Mouse (Mus musculus): ENCODE data around the gene Pla2g2f. TPM values are rescaled to one million over a fixed set of nuclear protein-coding genes. Genes with fewer than 3 reads are reported as not detected.
A peak's percentile ranks its signal among the peaks of the same experiment; 100 is the strongest.

The Pla2g2f gene
- polyA plus RNA-seq, 1 experiment from 2014 or later: not detected

DNA sequence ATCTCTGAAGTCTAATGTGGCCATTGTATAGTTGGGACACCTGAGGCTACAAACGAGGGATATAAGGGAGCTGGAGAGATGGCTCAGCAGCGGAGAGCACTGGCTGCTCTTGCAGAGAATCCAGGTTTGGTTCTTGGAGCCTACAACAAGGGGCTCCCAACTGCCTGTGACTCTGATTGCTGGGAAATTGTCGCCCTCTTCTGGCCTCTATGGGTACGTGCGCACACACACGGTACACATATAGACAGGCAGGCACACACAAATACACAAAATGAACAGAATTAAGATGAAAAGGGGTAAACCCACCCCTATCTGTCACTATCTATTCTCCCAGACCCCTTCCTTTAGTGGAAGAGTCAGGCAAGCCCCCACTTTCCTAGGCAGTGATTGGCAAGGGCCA lies 4.8 kb downstream of the Pla2g2f start:
- no peak overlapping the region for H3K4me3 ChIP-seq (ENCODE audit: low read depth, low read length)
- no peaks in the 10 kb centered on the region for H3K27me3 ChIP-seq (ENCODE audit: control insufficient read depth, insufficient read depth, low read length)
- WGBS: 93% methylated on average over 6 of the region's 6 CpGs
- no peak overlapping the region for H3K27ac ChIP-seq (ENCODE audit: low read depth, low read length)
- no peak overlapping the region for H3K4me2 ChIP-seq (ENCODE audit: low read depth, low read length)
- H3K36me3 ChIP-seq (ENCODE audit: control insufficient read depth, insufficient read depth, low read length): no peaks in the 10 kb centered on the region
- peaks cover 6% of the 10 kb centered on the region; the same call in 1 of the 2 replicates for H3K4me1 ChIP-seq (ENCODE audit: control insufficient read depth, insufficient read depth, low read length)
- H3K9ac ChIP-seq (replicated peaks; ENCODE audit: low read depth, low read length): no peak overlapping the region
- no peak for ATAC-seq (ENCODE audit: low read depth)
- H3K9me3 ChIP-seq (ENCODE audit: control insufficient read depth, low read length): no peaks in the 10 kb centered on the region

DNA sequence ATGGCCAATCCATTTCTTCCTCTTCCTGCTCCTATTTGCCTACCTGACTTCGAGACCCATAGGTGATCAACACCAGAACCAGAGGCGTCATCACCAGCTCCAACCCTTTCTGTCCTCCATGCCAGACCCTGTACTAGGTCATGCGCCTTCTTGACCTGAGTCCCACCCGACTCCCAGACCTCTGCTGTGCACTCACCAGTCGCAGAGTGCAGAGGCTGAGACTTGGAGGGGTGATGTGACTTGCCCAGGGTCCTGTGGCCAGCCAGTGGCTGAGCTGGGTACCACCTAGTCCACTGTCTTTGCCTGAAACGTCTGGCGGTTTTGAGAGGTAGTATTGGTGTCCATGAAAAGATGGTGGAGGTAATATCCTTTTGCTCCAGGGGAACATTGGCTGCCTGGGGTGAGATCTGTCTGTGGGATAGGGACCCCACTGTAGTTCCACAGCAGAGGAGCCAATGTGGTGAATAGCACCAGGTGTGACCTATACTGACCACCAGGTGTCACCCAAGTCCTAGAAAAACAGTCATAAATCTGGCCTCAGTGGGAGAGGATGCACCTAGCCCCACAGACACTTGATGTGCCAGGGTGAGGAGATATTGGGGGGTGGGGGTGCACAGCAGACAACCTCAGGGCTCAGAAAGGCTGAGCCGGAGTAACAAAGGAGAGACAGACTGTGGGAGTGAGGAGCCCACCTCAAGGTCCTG lies 8.9 kb downstream of the Pla2g2f start:
- 0 out of 2 replicates have a peak, but pooled peaks cover 2% of the 10 kb centered on the region for H3K4me1 ChIP-seq (ENCODE audit: control insufficient read depth, insufficient read depth, low read length)

GRCm38 (mm10) chr4:138747851-138748250 lies 9.6 kb downstream of the Pla2g2f start:
- Histone ChIP-seq H3K4me3 (ENCODE audit: low read depth, low read length) (no peak overlapping the region), H3K9me3 (ENCODE audit: control insufficient read depth, low read length) (no peaks in the 10 kb centered on the region), H3K9ac (replicated peaks; ENCODE audit: low read depth, low read length) (no peak overlapping the region), H3K27ac (ENCODE audit: low read depth, low read length) (0 out of 2 replicates have a peak overlapping the region, but pooled peaks have one; percentile 45), H3K36me3 (ENCODE audit: control insufficient read depth, insufficient read depth, low read length) (no peaks in the 10 kb centered on the region), H3K27me3 (ENCODE audit: control insufficient read depth, insufficient read depth, low read length) (no peaks in the 10 kb centered on the region), H3K4me1 (ENCODE audit: control insufficient read depth, insufficient read depth, low read length) (0 out of 2 replicates have a peak, but pooled peaks cover 2% of the 10 kb centered on the region), H3K4me2 (ENCODE audit: low read depth, low read length) (no peak overlapping the region)
- peak; percentile 48; the same call in 1 of the 2 replicates for ATAC-seq (ENCODE audit: low read depth)
- 53% methylated on average over 10 of the region's 10 CpGs for WGBS

More for the DNA sequence above, 8.9 kb downstream of the Pla2g2f start:
- no peaks in the 10 kb centered on the region for H3K9me3 ChIP-seq (ENCODE audit: control insufficient read depth, low read length)
- H3K4me3 ChIP-seq (ENCODE audit: low read depth, low read length): no peak overlapping the region
- H3K4me2 ChIP-seq (ENCODE audit: low read depth, low read length): no peak overlapping the region
- H3K27ac ChIP-seq (ENCODE audit: low read depth, low read length): no peak overlapping the region
- peak; percentile 61 for ATAC-seq (ENCODE audit: low read depth)
- H3K27me3 ChIP-seq (ENCODE audit: control insufficient read depth, insufficient read depth, low read length): no peaks in the 10 kb centered on the region
- no peaks in the 10 kb centered on the region for H3K36me3 ChIP-seq (ENCODE audit: control insufficient read depth, insufficient read depth, low read length)
- H3K9ac ChIP-seq (replicated peaks; ENCODE audit: low read depth, low read length): no peak overlapping the region
- 61% methylated on average over 8 of the region's 8 CpGs for WGBS

GRCm38 (mm10) chr4:138746866-138747265 lies 10.6 kb downstream of the Pla2g2f start:
- Histone ChIP-seq H3K27ac (ENCODE audit: low read depth, low read length) (no peak overlapping the region), H3K4me3 (ENCODE audit: low read depth, low read length) (no peak overlapping the region), H3K36me3 (ENCODE audit: control insufficient read depth, insufficient read depth, low read length) (no peaks in the 10 kb centered on the region), H3K9ac (replicated peaks; ENCODE audit: low read depth, low read length) (no peak overlapping the region), H3K9me3 (ENCODE audit: control insufficient read depth, low read length) (no peaks in the 10 kb centered on the region), H3K4me2 (ENCODE audit: low read depth, low read length) (no peak overlapping the region), H3K27me3 (ENCODE audit: control insufficient read depth, insufficient read depth, low read length) (no peaks in the 10 kb centered on the region), H3K4me1 (ENCODE audit: control insufficient read depth, insufficient read depth, low read length) (0 out of 2 replicates have a peak, but pooled peaks cover 2% of the 10 kb centered on the region)
- 84% methylated on average over 9 of the region's 9 CpGs for WGBS
- no peak for ATAC-seq (ENCODE audit: low read depth)

DNA sequence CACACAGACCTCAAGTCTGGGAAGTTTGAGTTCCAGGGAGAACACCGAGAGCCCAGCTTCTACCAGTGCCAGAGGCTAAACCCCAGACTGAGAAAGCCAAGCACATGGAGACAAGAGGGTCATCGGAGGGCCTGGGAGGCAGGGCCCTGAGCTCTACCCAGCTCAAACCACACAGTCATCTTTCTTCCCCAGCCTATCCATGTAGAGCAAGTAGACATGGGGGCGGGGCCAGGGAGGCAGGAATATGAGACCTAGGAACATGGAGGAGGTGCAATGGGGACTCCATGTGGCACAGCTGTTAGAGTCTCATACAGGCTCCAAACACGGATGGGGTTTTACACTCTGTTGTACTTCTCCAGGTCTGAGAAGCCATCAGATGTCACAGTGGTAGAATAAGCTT lies 11.5 kb downstream of the Pla2g2f start:
- Histone ChIP-seq H3K27ac (ENCODE audit: low read depth, low read length) (no peak overlapping the region), H3K9me3 (ENCODE audit: control insufficient read depth, low read length) (no peaks in the 10 kb centered on the region), H3K4me2 (ENCODE audit: low read depth, low read length) (no peak overlapping the region), H3K27me3 (ENCODE audit: control insufficient read depth, insufficient read depth, low read length) (no peaks in the 10 kb centered on the region), H3K9ac (replicated peaks; ENCODE audit: low read depth, low read length) (no peak overlapping the region), H3K36me3 (ENCODE audit: control insufficient read depth, insufficient read depth, low read length) (no peaks in the 10 kb centered on the region), H3K4me1 (ENCODE audit: control insufficient read depth, insufficient read depth, low read length) (0 out of 2 replicates have a peak, but pooled peaks cover 2% of the 10 kb centered on the region), H3K4me3 (ENCODE audit: low read depth, low read length) (no peak overlapping the region)
- no peak for ATAC-seq (ENCODE audit: low read depth)
- WGBS: 73% methylated on average over 4 of the region's 4 CpGs

DNA sequence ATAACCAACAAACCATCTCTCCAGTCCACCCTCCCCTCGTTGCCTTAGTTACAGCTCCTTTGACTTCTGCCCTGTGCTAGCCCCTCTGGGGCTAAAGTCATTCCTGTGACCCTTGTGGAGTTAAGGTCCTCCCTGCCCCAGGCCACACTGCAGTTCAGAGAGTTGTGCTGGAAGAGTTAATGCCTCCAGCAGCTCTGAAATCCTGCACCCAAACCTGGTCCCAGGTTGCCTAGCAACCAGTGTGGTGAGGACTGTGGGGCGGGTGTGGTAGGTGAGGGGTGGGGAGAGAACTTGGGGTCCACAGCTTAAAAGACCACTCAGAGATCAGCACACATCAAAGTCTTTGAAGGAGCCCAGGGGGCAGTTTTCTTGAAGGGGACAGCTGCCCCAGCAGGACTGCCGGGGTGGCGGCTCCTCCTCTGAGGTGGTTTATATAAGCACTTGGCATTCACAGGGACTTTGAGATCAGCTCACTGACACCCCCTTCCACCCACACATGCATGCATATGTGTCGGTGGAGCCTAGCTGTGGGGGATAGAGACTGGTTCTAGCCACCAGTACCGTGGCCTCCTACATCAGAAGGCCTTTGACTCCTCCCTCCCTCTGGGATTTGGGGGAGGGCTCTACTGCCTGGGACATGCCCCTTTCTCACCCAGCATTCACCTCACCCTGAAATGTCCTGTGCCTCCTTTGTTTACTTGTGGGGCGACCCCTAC lies 18.1 kb downstream of the Pla2g2f start:
- no peak overlapping the region for H3K4me3 ChIP-seq (ENCODE audit: low read depth, low read length)
- WGBS: 22% methylated on average over 7 of the region's 7 CpGs
- H3K9ac ChIP-seq (replicated peaks; ENCODE audit: low read depth, low read length): no peak overlapping the region
- H3K4me2 ChIP-seq (ENCODE audit: low read depth, low read length): no peak overlapping the region
- no peaks in the 10 kb centered on the region for H3K36me3 ChIP-seq (ENCODE audit: control insufficient read depth, insufficient read depth, low read length)
- H3K27ac ChIP-seq (ENCODE audit: low read depth, low read length): no peak overlapping the region
- ATAC-seq (ENCODE audit: low read depth): no peak
- 0 out of 2 replicates have a peak, but pooled peaks cover 5% of the 10 kb centered on the region for H3K4me1 ChIP-seq (ENCODE audit: control insufficient read depth, insufficient read depth, low read length)
- no peaks in the 10 kb centered on the region for H3K27me3 ChIP-seq (ENCODE audit: control insufficient read depth, insufficient read depth, low read length)
- no peaks in the 10 kb centered on the region for H3K9me3 ChIP-seq (ENCODE audit: control insufficient read depth, low read length)

- Histone ChIP-seq H3K27me3 (ENCODE audit: control insufficient read depth, insufficient read depth, low read length) (no peaks in the 10 kb centered on the region), H3K27ac (ENCODE audit: low read depth, low read length) (no peak within 1 kb of the TSS), H3K9me3 (ENCODE audit: control insufficient read depth, low read length) (no peaks in the 10 kb centered on the region), H3K36me3 (ENCODE audit: control insufficient read depth, insufficient read depth, low read length) (no peaks in the 10 kb centered on the region), H3K4me2 (ENCODE audit: low read depth, low read length) (no peak within 1 kb of the TSS), H3K4me1 (ENCODE audit: control insufficient read depth, insufficient read depth, low read length) (0 out of 2 replicates have a peak, but pooled peaks cover 5% of the 10 kb centered on the region), H3K4me3 (ENCODE audit: low read depth, low read length) (no peak within 1 kb of the TSS), H3K9ac (replicated peaks; ENCODE audit: low read depth, low read length) (no peak within 1 kb of the TSS)
- 66% methylated on average over 7 of the region's 7 CpGs for WGBS
- ATAC-seq (ENCODE audit: low read depth): no peak
These were observed 20.4 kb downstream of the Pla2g2f start, which contains the start of gene Ubxn10 for GRCm38 (mm10) chr4:138737031-138737430. TSS of gene Ubxn10 (minus strand) at chr4:138737167.

GRCm38 (mm10) chr4:138734863-138735262 lies 22.6 kb downstream of the Pla2g2f start:
- WGBS: 96% methylated on average over 4 of the region's 4 CpGs
- Histone ChIP-seq H3K27ac (ENCODE audit: low read depth, low read length) (no peak overlapping the region), H3K36me3 (ENCODE audit: control insufficient read depth, insufficient read depth, low read length) (no peaks in the 10 kb centered on the region), H3K27me3 (ENCODE audit: control insufficient read depth, insufficient read depth, low read length) (no peaks in the 10 kb centered on the region), H3K4me2 (ENCODE audit: low read depth, low read length) (no peak overlapping the region), H3K9ac (replicated peaks; ENCODE audit: low read depth, low read length) (no peak overlapping the region), H3K4me3 (ENCODE audit: low read depth, low read length) (no peak overlapping the region), H3K9me3 (ENCODE audit: control insufficient read depth, low read length) (no peaks in the 10 kb centered on the region), H3K4me1 (ENCODE audit: control insufficient read depth, insufficient read depth, low read length) (0 out of 2 replicates have a peak, but pooled peaks cover 5% of the 10 kb centered on the region)
- ATAC-seq (ENCODE audit: low read depth): no peak

DNA sequence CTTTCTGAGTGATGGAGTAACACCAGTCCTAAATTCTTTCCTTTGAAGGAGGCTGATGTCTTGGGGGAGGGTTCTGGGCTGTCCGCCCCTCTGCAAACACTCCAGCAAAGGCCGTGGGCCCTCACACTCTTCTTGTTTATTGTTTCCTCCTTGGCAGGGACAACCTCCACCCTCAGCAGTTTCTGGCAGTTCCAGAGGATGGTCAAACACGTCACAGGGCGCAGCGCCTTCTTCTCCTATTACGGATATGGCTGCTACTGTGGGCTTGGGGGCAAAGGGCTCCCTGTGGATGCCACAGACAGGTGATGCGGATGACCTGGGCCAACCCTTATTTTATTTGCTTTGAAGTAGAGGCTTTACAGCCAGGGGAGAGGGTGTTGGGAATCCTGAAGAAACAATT lies 23.3 kb downstream of the Pla2g2f start:
- Histone ChIP-seq H3K4me1 (ENCODE audit: control insufficient read depth, insufficient read depth, low read length) (0 out of 2 replicates have a peak, but pooled peaks cover 2% of the 10 kb centered on the region), H3K4me3 (ENCODE audit: low read depth, low read length) (no peak overlapping the region), H3K4me2 (ENCODE audit: low read depth, low read length) (no peak overlapping the region), H3K9me3 (ENCODE audit: control insufficient read depth, low read length) (no peaks in the 10 kb centered on the region), H3K9ac (replicated peaks; ENCODE audit: low read depth, low read length) (no peak overlapping the region), H3K27me3 (ENCODE audit: control insufficient read depth, insufficient read depth, low read length) (no peaks in the 10 kb centered on the region), H3K27ac (ENCODE audit: low read depth, low read length) (no peak overlapping the region), H3K36me3 (ENCODE audit: control insufficient read depth, insufficient read depth, low read length) (no peaks in the 10 kb centered on the region)
- WGBS: 72% methylated on average over 7 of the region's 7 CpGs
- ATAC-seq (ENCODE audit: low read depth): no peak
